Mouse (Mus musculus): Measurements from ENCODE around the gene Syn2.
A peak's percentile ranks its signal among the peaks of the same experiment; 100 is the strongest.

DNA sequence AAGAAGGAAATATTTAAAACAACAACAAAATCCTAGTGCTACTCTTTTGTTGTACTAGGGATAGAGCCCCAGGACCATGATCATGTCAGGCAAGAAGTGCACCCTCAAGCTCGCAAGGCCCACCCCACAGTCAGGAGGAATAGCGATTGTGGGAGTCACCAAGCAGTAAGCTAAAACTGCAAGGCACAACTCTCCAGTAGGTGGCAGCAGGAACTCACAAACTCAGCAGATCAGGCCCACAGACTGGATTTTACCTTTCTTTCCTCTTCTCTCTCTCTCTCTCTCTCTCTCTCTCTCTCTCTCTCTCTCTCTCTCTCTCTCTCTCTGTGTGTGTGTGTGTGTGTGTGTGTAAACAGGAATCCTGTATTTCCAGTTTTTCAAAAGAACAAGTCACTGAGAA lies 92.8 kb downstream of the Syn2 start:
- TF ChIP-seq ELF1 (IDR thresholded peaks at IDR 0.05; ENCODE audit: low read depth, low read length) (no peak), EP300 (IDR thresholded peaks at IDR 0.05; ENCODE audit: low read length) (no peak), CTCF (conservative IDR thresholded peaks at IDR 0.05 in 1 of 2, IDR thresholded peaks at IDR 0.05 in 1 of 2; ENCODE audit: low read depth in 2 of 2, low read length in 2 of 2) (peak; percentile 50 to 87), POLR2A (IDR thresholded peaks at IDR 0.05; ENCODE audit: low read depth, low read length) (no peak), JUND (conservative IDR thresholded peaks at IDR 0.05; ENCODE audit: low read depth, low read length) (no peak; the same call in 1 of the 2 replicates), MAX (IDR thresholded peaks at IDR 0.05; ENCODE audit: low read length) (no peak), HCFC1 (IDR thresholded peaks at IDR 0.05; ENCODE audit: low read depth, low read length) (no peak), ZMIZ1 (IDR thresholded peaks at IDR 0.05; ENCODE audit: low read depth, low read length) (no peak)
